Comparison of ENCODE assay signal across 37 mouse cellular contexts in the genomic region with DNA sequence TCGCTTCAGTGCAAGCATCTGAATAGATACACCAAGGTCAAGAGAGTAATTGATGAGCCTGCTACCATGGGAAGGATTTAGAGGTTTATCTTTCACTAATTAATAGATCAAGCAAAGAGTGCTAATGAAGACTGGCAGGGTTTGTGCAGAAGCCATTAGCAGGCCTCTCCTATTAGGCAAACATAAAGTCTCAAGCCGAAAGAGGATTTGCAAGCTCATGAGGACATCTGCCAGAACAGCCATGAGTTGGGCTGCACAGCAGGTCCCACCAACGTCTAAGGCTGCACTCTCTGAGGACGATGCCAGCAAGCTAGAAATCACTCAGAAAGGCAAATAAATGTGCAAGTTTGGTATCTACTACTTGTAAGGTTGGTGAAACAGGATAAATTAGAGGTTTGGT. TPM values are rescaled to one million over a fixed set of nuclear protein-coding genes. Genes with fewer than 3 reads are reported as not detected.
DNase-seq lines count a peak whose midpoint lies in the region; ATAC-seq and TF ChIP-seq lines count a peak whose summit lies in the region.
"Had no signal": no experiment of that assay in that cellular context is flagged by ENCODE, and none has a peak within 500 bp of the region (broad histone marks: within the 10 kb centered on the region; RNA-seq: fewer than 3 reads in every experiment).

No protein-coding gene starts in this region.

- H3K36me3 ChIP-seq in hindbrain, postnatal 0 days (ENCODE audit: insufficient read depth, low read length): no peaks in the 10 kb centered on the region
- H3K36me3 ChIP-seq in hindbrain, embryonic 14.5 days (replicated peaks; ENCODE audit: control insufficient read depth, insufficient read depth): no peaks in the 10 kb centered on the region
- no peaks in the 10 kb centered on the region for H3K36me3 ChIP-seq in midbrain, postnatal 0 days (ENCODE audit: insufficient read depth, low read length)
- no peaks in the 10 kb centered on the region for H3K36me3 ChIP-seq in midbrain, embryonic 11.5 days (ENCODE audit: control insufficient read depth, insufficient read depth, low read length)
- H3K36me3 ChIP-seq in intestine, embryonic 16.5 days (ENCODE audit: control insufficient read depth, insufficient read depth, low read length): no peaks in the 10 kb centered on the region
- H3K36me3 ChIP-seq: heart, embryonic 10.5 days; heart, embryonic 15.5 days; hindbrain, embryonic 12.5 days; kidney, embryonic 15.5 days; limb, embryonic 13.5 days; lung, embryonic 15.5 days; midbrain, embryonic 10.5 days; neural tube, embryonic 12.5 days had no signal

- WGBS in hindbrain, postnatal 0 days: 47% methylated on average over 4 of the region's 4 CpGs
- 64% methylated on average over 4 of the region's 4 CpGs for WGBS in hindbrain, embryonic 14.5 days
- 33% methylated on average over 4 of the region's 4 CpGs for WGBS in midbrain, postnatal 0 days
- 46% methylated on average over 4 of the region's 4 CpGs for WGBS in midbrain, embryonic 11.5 days
- 71% methylated on average over 4 of the region's 4 CpGs for WGBS in intestine, embryonic 16.5 days

- no peak overlapping the region for H3K4me3 ChIP-seq in hindbrain, postnatal 0 days (ENCODE audit: low read length)
- H3K4me3 ChIP-seq in hindbrain, embryonic 14.5 days (replicated peaks; ENCODE audit: low read length): no peak overlapping the region
- H3K4me3 ChIP-seq in midbrain, postnatal 0 days (ENCODE audit: low read depth, low read length): no peak overlapping the region
- H3K4me3 ChIP-seq in midbrain, embryonic 11.5 days (ENCODE audit: low read depth, low read length): no peak overlapping the region
- no peak overlapping the region for H3K4me3 ChIP-seq in intestine, embryonic 16.5 days (ENCODE audit: low read length)
- H3K4me3 ChIP-seq: heart, embryonic 10.5 days; heart, embryonic 15.5 days; hindbrain, embryonic 12.5 days; kidney, embryonic 15.5 days; limb, embryonic 13.5 days; lung, embryonic 15.5 days; midbrain, embryonic 10.5 days; myocyte; neural tube, embryonic 12.5 days had no signal

- DNase-seq in hindbrain, postnatal 0 days (ENCODE audit: low spot score): peak; percentile 58
- DNase-seq in hindbrain, embryonic 14.5 days (ENCODE audit: low spot score): no peak
- peak; percentile 64 for DNase-seq in midbrain, postnatal 0 days (ENCODE audit: low spot score)
- no peak for DNase-seq in midbrain, embryonic 11.5 days (ENCODE audit: low spot score, missing footprints)
- peak; percentile 61 to 62 for DNase-seq in layer of hippocampus, adult 8-10 months (ENCODE audit: low spot score in 2 of 2)
- peak; percentile 91 for DNase-seq in retina, postnatal 1 day
- DNase-seq: adrenal gland, adult 8-10 months; B cell, adult 2 months; cerebellum, adult 11 months; cerebellum, adult 9-10 months; heart, postnatal 36 days; kidney, adult 18-20 months; kidney, postnatal 25 days; spleen, adult 18-20 months; thymus, postnatal 14 days had no signal

- ATAC-seq in hindbrain, postnatal 0 days: no peak
- ATAC-seq in hindbrain, embryonic 14.5 days (ENCODE audit: low FRiP score): no peak
- ATAC-seq in midbrain, postnatal 0 days (ENCODE audit: low FRiP score): no peak
- ATAC-seq in midbrain, embryonic 11.5 days (ENCODE audit: low FRiP score): no peak
- ATAC-seq in intestine, embryonic 16.5 days: no peak
- ATAC-seq in activated CD4-positive, CD25-positive, alpha-beta regulatory T cell, adult 4 months: no peak
- ATAC-seq: forebrain, embryonic 16.5 days; midbrain, embryonic 16.5 days had no signal

- H3K9me3 ChIP-seq in hindbrain, postnatal 0 days (ENCODE audit: low read length): no peaks in the 10 kb centered on the region
- H3K9me3 ChIP-seq in hindbrain, embryonic 14.5 days (ENCODE audit: control insufficient read depth, low read length): no peaks in the 10 kb centered on the region
- no peaks in the 10 kb centered on the region for H3K9me3 ChIP-seq in midbrain, postnatal 0 days (ENCODE audit: low read length)
- no peaks in the 10 kb centered on the region for H3K9me3 ChIP-seq in midbrain, embryonic 11.5 days (ENCODE audit: control insufficient read depth, low read length)
- no peaks in the 10 kb centered on the region for H3K9me3 ChIP-seq in intestine, embryonic 16.5 days (ENCODE audit: control insufficient read depth, low read length)
- H3K9me3 ChIP-seq: heart, embryonic 10.5 days; heart, embryonic 15.5 days; hindbrain, embryonic 12.5 days; kidney, embryonic 15.5 days; lung, embryonic 15.5 days; neural tube, embryonic 12.5 days had no signal

- no peak overlapping the region for H3K9ac ChIP-seq in hindbrain, postnatal 0 days (replicated peaks; ENCODE audit: low read length)
- no peak overlapping the region for H3K9ac ChIP-seq in hindbrain, embryonic 14.5 days
- H3K9ac ChIP-seq in midbrain, postnatal 0 days (replicated peaks; ENCODE audit: low read length, poor library complexity, severe bottlenecking): no peak overlapping the region
- no peak overlapping the region for H3K9ac ChIP-seq in midbrain, embryonic 11.5 days (ENCODE audit: low read length)
- H3K9ac ChIP-seq in intestine, embryonic 16.5 days (ENCODE audit: low read depth, low read length): no peak overlapping the region
- H3K9ac ChIP-seq: heart, embryonic 15.5 days; hindbrain, embryonic 12.5 days; kidney, embryonic 15.5 days; limb, embryonic 13.5 days; lung, embryonic 15.5 days; neural tube, embryonic 12.5 days had no signal

- H3K4me2 ChIP-seq in hindbrain, postnatal 0 days (ENCODE audit: low read depth, low read length): no peak overlapping the region
- H3K4me2 ChIP-seq in hindbrain, embryonic 14.5 days (replicated peaks): no peak overlapping the region
- no peak overlapping the region for H3K4me2 ChIP-seq in midbrain, postnatal 0 days (ENCODE audit: low read depth, low read length, poor library complexity, severe bottlenecking)
- no peak overlapping the region for H3K4me2 ChIP-seq in midbrain, embryonic 11.5 days
- H3K4me2 ChIP-seq in intestine, embryonic 16.5 days (ENCODE audit: low read depth, low read length): no peak overlapping the region
- H3K4me2 ChIP-seq: heart, embryonic 15.5 days; hindbrain, embryonic 12.5 days; kidney, embryonic 15.5 days; limb, embryonic 13.5 days; liver, embryonic 11.5 days; lung, embryonic 15.5 days; neural tube, embryonic 12.5 days had no signal

- no peaks in the 10 kb centered on the region for H3K27me3 ChIP-seq in hindbrain, postnatal 0 days (ENCODE audit: insufficient read depth, low read length)
- H3K27me3 ChIP-seq in hindbrain, embryonic 14.5 days (ENCODE audit: control insufficient read depth, insufficient read depth, low read length): no peaks in the 10 kb centered on the region
- H3K27me3 ChIP-seq in midbrain, postnatal 0 days (ENCODE audit: insufficient read depth, low read length): no peaks in the 10 kb centered on the region
- no peaks in the 10 kb centered on the region for H3K27me3 ChIP-seq in midbrain, embryonic 11.5 days (ENCODE audit: control insufficient read depth, insufficient read depth, low read length)
- peaks cover 24% of the 10 kb centered on the region; the same call in 1 of the 2 replicates for H3K27me3 ChIP-seq in intestine, embryonic 16.5 days (replicated peaks; ENCODE audit: control insufficient read depth, insufficient read depth, low read length)
- H3K27me3 ChIP-seq: heart, embryonic 15.5 days; hindbrain, embryonic 12.5 days; kidney, embryonic 15.5 days; limb, embryonic 13.5 days; lung, embryonic 15.5 days; neural tube, embryonic 12.5 days had no signal

- H3K27ac ChIP-seq in hindbrain, postnatal 0 days: no peak overlapping the region
- H3K27ac ChIP-seq in hindbrain, embryonic 14.5 days: no peak overlapping the region
- no peak overlapping the region for H3K27ac ChIP-seq in midbrain, postnatal 0 days (ENCODE audit: low read depth, low read length)
- H3K27ac ChIP-seq in midbrain, embryonic 11.5 days (ENCODE audit: low read depth, low read length): no peak overlapping the region
- H3K27ac ChIP-seq in intestine, embryonic 16.5 days (ENCODE audit: low read length): no peak overlapping the region
- H3K27ac ChIP-seq: heart, embryonic 10.5 days; heart, embryonic 15.5 days; hindbrain, embryonic 12.5 days; kidney, embryonic 15.5 days; limb, embryonic 13.5 days; lung, embryonic 15.5 days; midbrain, embryonic 10.5 days; neural tube, embryonic 12.5 days had no signal

- 0 out of 2 replicates have a peak, but pooled peaks cover 4% of the 10 kb centered on the region for H3K4me1 ChIP-seq in hindbrain, postnatal 0 days (ENCODE audit: insufficient read depth, low read length)
- H3K4me1 ChIP-seq in hindbrain, embryonic 14.5 days (replicated peaks; ENCODE audit: control insufficient read depth, insufficient read depth, low read length): peaks cover 6% of the 10 kb centered on the region; the same call in 1 of the 2 replicates
- H3K4me1 ChIP-seq in midbrain, postnatal 0 days (ENCODE audit: insufficient read depth, low read length): no peaks in the 10 kb centered on the region
- no peaks in the 10 kb centered on the region for H3K4me1 ChIP-seq in midbrain, embryonic 11.5 days (ENCODE audit: control insufficient read depth, insufficient read depth, low read length)
- peaks cover 8% of the 10 kb centered on the region for H3K4me1 ChIP-seq in intestine, embryonic 16.5 days (ENCODE audit: control insufficient read depth, insufficient read depth, low read length)
- H3K4me1 ChIP-seq: heart, embryonic 10.5 days; kidney, embryonic 15.5 days; limb, embryonic 13.5 days; neural tube, embryonic 12.5 days had no signal

- TF ChIP-seq CTCF in hindbrain, postnatal 0 days (IDR thresholded peaks at IDR 0.05; ENCODE audit: low read depth): no peak
- TF ChIP-seq CTCF in midbrain, postnatal 0 days (IDR thresholded peaks at IDR 0.05): no peak

RNA-seq across cellular contexts. Expression of a gene that starts 15.0 kb away (rescaled TPM):
- not detected in 2 replicates for total RNA-seq in hindbrain, postnatal 0 days (2014; rRNA removed)
- not detected in 2 replicates for polyA plus RNA-seq in hindbrain, postnatal 0 days (2015; fragmentation: Nextera tagmentation; extraction: Ambion mirVana)
- not detected in 2 replicates for polyA plus RNA-seq in hindbrain, embryonic 14.5 days (2014; fragmentation: Nextera tagmentation; extraction: Ambion mirVana)
- not detected in 2 replicates for total RNA-seq in midbrain, postnatal 0 days (2014; rRNA removed)
- 0.16 TPM in 1 of 2 replicates, not detected in the other for polyA plus RNA-seq in midbrain, postnatal 0 days (2015; fragmentation: Nextera tagmentation; extraction: Ambion mirVana)
- polyA plus RNA-seq in midbrain, embryonic 11.5 days (2014; fragmentation: Nextera tagmentation; extraction: Ambion mirVana): not detected in 2 replicates
- total RNA-seq in layer of hippocampus, adult 8-10 months (2022): not detected
- polyA plus RNA-seq in intestine, embryonic 16.5 days (2015; fragmentation: Nextera tagmentation; extraction: Ambion mirVana): not detected in 2 replicates
- not detected for polyA plus RNA-seq in activated CD4-positive, CD25-positive, alpha-beta regulatory T cell, adult 4 months (2017; shearing (Covaris generic))
- total RNA-seq: adrenal gland, postnatal 4 days; common myeloid progenitor, adult 5-6 weeks; gastrocnemius, adult 8-10 months; heart, postnatal 36 days; left cerebral cortex, postnatal 25 days; megakaryocyte progenitor cell, adult 5-6 weeks had no signal
- polyA plus RNA-seq: forebrain, embryonic 16.5 days; heart, embryonic 10.5 days; heart, embryonic 15.5 days; hindbrain, embryonic 12.5 days; kidney, embryonic 15.5 days; limb, embryonic 13.5 days; liver, embryonic 11.5 days; liver, embryonic 16.5 days; lung, embryonic 15.5 days; midbrain, embryonic 10.5 days; midbrain, embryonic 16.5 days; myocyte; neural tube, embryonic 12.5 days; stomach, embryonic 16.5 days; urinary bladder, adult 2 months had no signal

RNA-seq across cellular contexts. Expression of a gene that starts 25.0 kb away (rescaled TPM):
- 75.1 and 79.9 TPM in 2 replicates for total RNA-seq in hindbrain, postnatal 0 days (2014; rRNA removed)
- polyA plus RNA-seq in hindbrain, postnatal 0 days (2015; fragmentation: Nextera tagmentation; extraction: Ambion mirVana): 64.4 and 67.0 TPM in 2 replicates
- polyA plus RNA-seq in hindbrain, embryonic 14.5 days (2014; fragmentation: Nextera tagmentation; extraction: Ambion mirVana): 21.4 and 23.7 TPM in 2 replicates
- total RNA-seq in midbrain, postnatal 0 days (2014; rRNA removed): 31.3 and 34.8 TPM in 2 replicates
- polyA plus RNA-seq in midbrain, postnatal 0 days (2015; fragmentation: Nextera tagmentation; extraction: Ambion mirVana): 34.4 and 40.0 TPM in 2 replicates
- 6.1 and 8.3 TPM in 2 replicates for polyA plus RNA-seq in midbrain, embryonic 11.5 days (2014; fragmentation: Nextera tagmentation; extraction: Ambion mirVana)
- total RNA-seq in layer of hippocampus, adult 8-10 months (2022): 10 to 100 TPM; 36.9 to 47.4 (median 42.3) TPM
- polyA plus RNA-seq in intestine, embryonic 16.5 days (2015; fragmentation: Nextera tagmentation; extraction: Ambion mirVana): 62.9 and 68.1 TPM in 2 replicates
- polyA plus RNA-seq in activated CD4-positive, CD25-positive, alpha-beta regulatory T cell, adult 4 months (2017; shearing (Covaris generic)): 1 to 10 TPM; 4.0 to 4.6 TPM

RNA-seq across cellular contexts. Expression of a gene that starts 25.5 kb away (rescaled TPM):
- total RNA-seq in hindbrain, postnatal 0 days (2014; rRNA removed): 95.4 and 114 TPM in 2 replicates
- polyA plus RNA-seq in hindbrain, postnatal 0 days (2015; fragmentation: Nextera tagmentation; extraction: Ambion mirVana): 3.7 and 5.3 TPM in 2 replicates
- polyA plus RNA-seq in hindbrain, embryonic 14.5 days (2014; fragmentation: Nextera tagmentation; extraction: Ambion mirVana): 3.2 and 4.2 TPM in 2 replicates
- total RNA-seq in midbrain, postnatal 0 days (2014; rRNA removed): 70.1 and 84.8 TPM in 2 replicates
- 3.2 and 3.8 TPM in 2 replicates for polyA plus RNA-seq in midbrain, postnatal 0 days (2015; fragmentation: Nextera tagmentation; extraction: Ambion mirVana)
- polyA plus RNA-seq in midbrain, embryonic 11.5 days (2014; fragmentation: Nextera tagmentation; extraction: Ambion mirVana): 2.0 and 2.3 TPM in 2 replicates
- 10 to 100 TPM; 23.1 to 38.1 (median 30.3) TPM for total RNA-seq in layer of hippocampus, adult 8-10 months (2022)
- 3.0 and 3.4 TPM in 2 replicates for polyA plus RNA-seq in intestine, embryonic 16.5 days (2015; fragmentation: Nextera tagmentation; extraction: Ambion mirVana)
- polyA plus RNA-seq in activated CD4-positive, CD25-positive, alpha-beta regulatory T cell, adult 4 months (2017; shearing (Covaris generic)): 1 to 10 TPM; 1.8 to 6.5 TPM

RNA-seq across cellular contexts. Expression of a gene that starts 47.6 kb away (rescaled TPM):
- total RNA-seq in hindbrain, postnatal 0 days (2014; rRNA removed): 144 and 155 TPM in 2 replicates
- 144 and 161 TPM in 2 replicates for polyA plus RNA-seq in hindbrain, postnatal 0 days (2015; fragmentation: Nextera tagmentation; extraction: Ambion mirVana)
- 134 and 141 TPM in 2 replicates for polyA plus RNA-seq in hindbrain, embryonic 14.5 days (2014; fragmentation: Nextera tagmentation; extraction: Ambion mirVana)
- total RNA-seq in midbrain, postnatal 0 days (2014; rRNA removed): 156 and 164 TPM in 2 replicates
- polyA plus RNA-seq in midbrain, postnatal 0 days (2015; fragmentation: Nextera tagmentation; extraction: Ambion mirVana): 152 and 173 TPM in 2 replicates
- 59.1 and 60.5 TPM in 2 replicates for polyA plus RNA-seq in midbrain, embryonic 11.5 days (2014; fragmentation: Nextera tagmentation; extraction: Ambion mirVana)
- 100 to 1,000 TPM; 245 to 269 (median 260) TPM for total RNA-seq in layer of hippocampus, adult 8-10 months (2022)
- polyA plus RNA-seq in intestine, embryonic 16.5 days (2015; fragmentation: Nextera tagmentation; extraction: Ambion mirVana): 20.2 and 23.6 TPM in 2 replicates
- 1 to 10 TPM; 9.0 to 9.7 TPM for polyA plus RNA-seq in activated CD4-positive, CD25-positive, alpha-beta regulatory T cell, adult 4 months (2017; shearing (Covaris generic))

RNA-seq across cellular contexts. Expression of a gene that starts 55.2 kb away (rescaled TPM):
- 1.3 and 1.8 TPM in 2 replicates for total RNA-seq in hindbrain, postnatal 0 days (2014; rRNA removed)
- polyA plus RNA-seq in hindbrain, postnatal 0 days (2015; fragmentation: Nextera tagmentation; extraction: Ambion mirVana): 0.75 and 0.87 TPM in 2 replicates
- polyA plus RNA-seq in hindbrain, embryonic 14.5 days (2014; fragmentation: Nextera tagmentation; extraction: Ambion mirVana): 0.47 and 1.1 TPM in 2 replicates
- 1.7 and 2.2 TPM in 2 replicates for total RNA-seq in midbrain, postnatal 0 days (2014; rRNA removed)
- 0.63 and 0.90 TPM in 2 replicates for polyA plus RNA-seq in midbrain, postnatal 0 days (2015; fragmentation: Nextera tagmentation; extraction: Ambion mirVana)
- polyA plus RNA-seq in midbrain, embryonic 11.5 days (2014; fragmentation: Nextera tagmentation; extraction: Ambion mirVana): 1.5 and 1.8 TPM in 2 replicates
- total RNA-seq in layer of hippocampus, adult 8-10 months (2022): 1 to 10 TPM; 1.8 to 9.4 (median 4.4) TPM
- polyA plus RNA-seq in intestine, embryonic 16.5 days (2015; fragmentation: Nextera tagmentation; extraction: Ambion mirVana): 2.1 and 2.4 TPM in 2 replicates
- polyA plus RNA-seq in activated CD4-positive, CD25-positive, alpha-beta regulatory T cell, adult 4 months (2017; shearing (Covaris generic)): under 1 TPM; 0.09 to 0.31 TPM

Comparison
In these comparisons a context has a peak if more than half of its experiments do, and no peak if none do; other contexts are left out.
1. DNase-seq: peak in hindbrain, postnatal 0 days (single experiment), midbrain, postnatal 0 days (single experiment), layer of hippocampus, adult 8-10 months (2 of 2) and retina, postnatal 1 day (single experiment); none in hindbrain, embryonic 14.5 days (single experiment) and midbrain, embryonic 11.5 days (single experiment).